Mouse (Mus musculus): ENCODE results near the gene Nup107. TPM values are rescaled to one million over a fixed set of nuclear protein-coding genes. Genes with fewer than 3 reads are reported as not detected.
"Not testable (repeated sequence)": the region's sequence is repeated elsewhere in the genome, so short reads cannot be mapped to it uniquely, and the experiment has no call there.

Gene Nup107
- polyA plus RNA-seq, 1 experiment from 2014 or later: 30.0 TPM

- Histone ChIP-seq H3K4me1 (ENCODE audit: control insufficient read depth, low read depth, low read length) (peaks cover 12% of the 10 kb centered on the region), H3K9ac (ENCODE audit: low read depth, low read length) (peak overlapping the region; percentile 91), H3K4me2 (ENCODE audit: low read depth, low read length) (peak overlapping the region; percentile 72), H3K9me3 (replicated peaks; ENCODE audit: control insufficient read depth, low read length) (no peaks in the 10 kb centered on the region), H3K36me3 (ENCODE audit: control insufficient read depth, insufficient read depth) (peaks cover 15% of the 10 kb centered on the region), H3K4me3 (ENCODE audit: low read depth, low read length) (peak overlapping the region; percentile 73), H3K27ac (ENCODE audit: low read length) (peak overlapping the region; percentile 93), H3K27me3 (ENCODE audit: control insufficient read depth, insufficient read depth, low read depth, low read length) (no peaks in the 10 kb centered on the region)
- ATAC-seq (ENCODE audit: low read depth): no peak
- WGBS (ENCODE audit: insufficient replicate concordance): 22% methylated on average over 12 of the region's 12 CpGs
These were observed 83.1 kb downstream of the Nup107 start for GRCm38 (mm10) chr10:117709326-117709830.

GRCm38 (mm10) chr10:117708856-117709255 is 83.6 kb downstream of the Nup107 start:
- peak overlapping the region; percentile 47; the same call in 1 of the 2 replicates for H3K9ac ChIP-seq (ENCODE audit: low read depth, low read length)
- peak overlapping the region; percentile 61 for H3K27ac ChIP-seq (ENCODE audit: low read length)

GRCm38 (mm10) chr10:117708376-117708775 is 84.1 kb downstream of the Nup107 start:
- no peaks in the 10 kb centered on the region for H3K9me3 ChIP-seq (replicated peaks; ENCODE audit: control insufficient read depth, low read length)
- no peak overlapping the region for H3K27ac ChIP-seq (ENCODE audit: low read length)
- ATAC-seq (ENCODE audit: low read depth): no peak
- peaks cover 21% of the 10 kb centered on the region for H3K36me3 ChIP-seq (ENCODE audit: control insufficient read depth, insufficient read depth)
- no peak overlapping the region for H3K9ac ChIP-seq (ENCODE audit: low read depth, low read length)
- H3K4me3 ChIP-seq (ENCODE audit: low read depth, low read length): no peak overlapping the region
- peak overlapping the region; percentile 72 for H3K4me2 ChIP-seq (ENCODE audit: low read depth, low read length)
- 87% methylated on average over 2 of the region's 2 CpGs for WGBS (ENCODE audit: insufficient replicate concordance)
- peaks cover 12% of the 10 kb centered on the region for H3K4me1 ChIP-seq (ENCODE audit: control insufficient read depth, low read depth, low read length)
- no peaks in the 10 kb centered on the region for H3K27me3 ChIP-seq (ENCODE audit: control insufficient read depth, insufficient read depth, low read depth, low read length)

More at GRCm38 (mm10) chr10:117708856-117709255, 83.6 kb downstream of the Nup107 start:
- Histone ChIP-seq H3K27me3 (ENCODE audit: control insufficient read depth, insufficient read depth, low read depth, low read length) (no peaks in the 10 kb centered on the region), H3K4me1 (ENCODE audit: control insufficient read depth, low read depth, low read length) (peaks cover 12% of the 10 kb centered on the region), H3K4me3 (ENCODE audit: low read depth, low read length) (peak overlapping the region; percentile 73), H3K9me3 (replicated peaks; ENCODE audit: control insufficient read depth, low read length) (no peaks in the 10 kb centered on the region), H3K4me2 (ENCODE audit: low read depth, low read length) (peak overlapping the region; percentile 72), H3K36me3 (ENCODE audit: control insufficient read depth, insufficient read depth) (peaks cover 17% of the 10 kb centered on the region)
- ATAC-seq (ENCODE audit: low read depth): no peak
- WGBS (ENCODE audit: insufficient replicate concordance): 37% methylated on average over 9 of the region's 9 CpGs

- Histone ChIP-seq H3K36me3 (ENCODE audit: control insufficient read depth, insufficient read depth) (peaks cover 28% of the 10 kb centered on the region), H3K4me2 (ENCODE audit: low read depth, low read length) (no peak overlapping the region), H3K9me3 (replicated peaks; ENCODE audit: control insufficient read depth, low read length) (no peaks in the 10 kb centered on the region), H3K4me1 (ENCODE audit: control insufficient read depth, low read depth, low read length) (peaks cover 12% of the 10 kb centered on the region), H3K27me3 (ENCODE audit: control insufficient read depth, insufficient read depth, low read depth, low read length) (no peaks in the 10 kb centered on the region), H3K9ac (ENCODE audit: low read depth, low read length) (no peak overlapping the region), H3K27ac (ENCODE audit: low read length) (no peak overlapping the region), H3K4me3 (ENCODE audit: low read depth, low read length) (no peak overlapping the region)
- WGBS (ENCODE audit: insufficient replicate concordance): 70% methylated on average over 2 of the region's 2 CpGs
- no peak for ATAC-seq (ENCODE audit: low read depth)
These were observed 85.2 kb downstream of the Nup107 start for GRCm38 (mm10) chr10:117707114-117707838.

- Histone ChIP-seq H3K4me1 (ENCODE audit: control insufficient read depth, low read depth, low read length) (peaks cover 10% of the 10 kb centered on the region), H3K9ac (ENCODE audit: low read depth, low read length) (no peak overlapping the region), H3K9me3 (replicated peaks; ENCODE audit: control insufficient read depth, low read length) (no peaks in the 10 kb centered on the region), H3K27ac (ENCODE audit: low read length) (no peak overlapping the region), H3K4me2 (ENCODE audit: low read depth, low read length) (no peak overlapping the region), H3K36me3 (ENCODE audit: control insufficient read depth, insufficient read depth) (peaks cover 35% of the 10 kb centered on the region), H3K27me3 (ENCODE audit: control insufficient read depth, insufficient read depth, low read depth, low read length) (no peaks in the 10 kb centered on the region), H3K4me3 (ENCODE audit: low read depth, low read length) (no peak overlapping the region)
- ATAC-seq (ENCODE audit: low read depth): no peak
- 73% methylated on average over 6 of the region's 6 CpGs for WGBS (ENCODE audit: insufficient replicate concordance)
These were observed 86.1 kb downstream of the Nup107 start for GRCm38 (mm10) chr10:117706440-117706839.

GRCm38 (mm10) chr10:117705806-117706205 is 86.7 kb downstream of the Nup107 start:
- no peak overlapping the region for H3K27ac ChIP-seq (ENCODE audit: low read length)
- no peak for ATAC-seq (ENCODE audit: low read depth)
- peaks cover 36% of the 10 kb centered on the region for H3K36me3 ChIP-seq (ENCODE audit: control insufficient read depth, insufficient read depth)
- no peak overlapping the region for H3K4me2 ChIP-seq (ENCODE audit: low read depth, low read length)
- no peak overlapping the region for H3K4me3 ChIP-seq (ENCODE audit: low read depth, low read length)
- peaks cover 6% of the 10 kb centered on the region for H3K4me1 ChIP-seq (ENCODE audit: control insufficient read depth, low read depth, low read length)
- no peak overlapping the region for H3K9ac ChIP-seq (ENCODE audit: low read depth, low read length)
- no peaks in the 10 kb centered on the region for H3K9me3 ChIP-seq (replicated peaks; ENCODE audit: control insufficient read depth, low read length)
- no peaks in the 10 kb centered on the region for H3K27me3 ChIP-seq (ENCODE audit: control insufficient read depth, insufficient read depth, low read depth, low read length)

GRCm38 (mm10) chr10:117704964-117705335 is 87.6 kb downstream of the Nup107 start:
- H3K27me3 ChIP-seq (ENCODE audit: control insufficient read depth, insufficient read depth, low read depth, low read length): no peaks in the 10 kb centered on the region
- no peak overlapping the region for H3K4me3 ChIP-seq (ENCODE audit: low read depth, low read length)
- no peaks in the 10 kb centered on the region for H3K9me3 ChIP-seq (replicated peaks; ENCODE audit: control insufficient read depth, low read length)
- peaks cover 43% of the 10 kb centered on the region for H3K36me3 ChIP-seq (ENCODE audit: control insufficient read depth, insufficient read depth)
- no peak for ATAC-seq (ENCODE audit: low read depth)
- peaks cover 6% of the 10 kb centered on the region for H3K4me1 ChIP-seq (ENCODE audit: control insufficient read depth, low read depth, low read length)
- H3K9ac ChIP-seq (ENCODE audit: low read depth, low read length): no peak overlapping the region
- H3K27ac ChIP-seq (ENCODE audit: low read length): no peak overlapping the region
- WGBS (ENCODE audit: insufficient replicate concordance): 90% methylated on average over 6 of the region's 6 CpGs
- H3K4me2 ChIP-seq (ENCODE audit: low read depth, low read length): no peak overlapping the region

- ATAC-seq (ENCODE audit: low read depth); H3K9ac ChIP-seq (ENCODE audit: low read depth, low read length); H3K27ac ChIP-seq (ENCODE audit: low read length); H3K27me3 ChIP-seq (ENCODE audit: control insufficient read depth, insufficient read depth, low read depth, low read length); H3K9me3 ChIP-seq (replicated peaks; ENCODE audit: control insufficient read depth, low read length); H3K4me2 ChIP-seq (ENCODE audit: low read depth, low read length); H3K4me1 ChIP-seq (ENCODE audit: control insufficient read depth, low read depth, low read length); H3K4me3 ChIP-seq (ENCODE audit: low read depth, low read length): not testable (repeated sequence)
- peaks cover 48% of the 10 kb centered on the region for H3K36me3 ChIP-seq (ENCODE audit: control insufficient read depth, insufficient read depth)
- 91% methylated on average over 6 of the region's 6 CpGs for WGBS (ENCODE audit: insufficient replicate concordance)
These were observed 88.1 kb downstream of the Nup107 start for GRCm38 (mm10) chr10:117704314-117704963.

GRCm38 (mm10) chr10:117703506-117703905 is 89.0 kb downstream of the Nup107 start:
- no peak overlapping the region for H3K27ac ChIP-seq (ENCODE audit: low read length)
- 88% methylated on average over 3 of the region's 3 CpGs for WGBS (ENCODE audit: insufficient replicate concordance)
- peaks cover 2% of the 10 kb centered on the region for H3K4me1 ChIP-seq (ENCODE audit: control insufficient read depth, low read depth, low read length)
- no peaks in the 10 kb centered on the region for H3K27me3 ChIP-seq (ENCODE audit: control insufficient read depth, insufficient read depth, low read depth, low read length)
- H3K4me2 ChIP-seq (ENCODE audit: low read depth, low read length): no peak overlapping the region
- no peaks in the 10 kb centered on the region for H3K9me3 ChIP-seq (replicated peaks; ENCODE audit: control insufficient read depth, low read length)
- no peak for ATAC-seq (ENCODE audit: low read depth)
- H3K36me3 ChIP-seq (ENCODE audit: control insufficient read depth, insufficient read depth): peaks cover 54% of the 10 kb centered on the region
- no peak overlapping the region for H3K4me3 ChIP-seq (ENCODE audit: low read depth, low read length)
- no peak overlapping the region for H3K9ac ChIP-seq (ENCODE audit: low read depth, low read length)

Data from liver, embryonic 16.5 days (tissue).